Mouse (Mus musculus): Measurements from ENCODE around the gene Scamp3. TPM values are rescaled to one million over a fixed set of nuclear protein-coding genes. Genes with fewer than 3 reads are reported as not detected.
A peak's percentile ranks its signal among the peaks of the same experiment; 100 is the strongest.
"Not testable (repeated sequence)": the region's sequence is repeated elsewhere in the genome, so short reads cannot be mapped to it uniquely, and the experiment has no call there.

The Scamp3 gene
- polyA plus RNA-seq, 1 experiment: 70.9 TPM

DNA sequence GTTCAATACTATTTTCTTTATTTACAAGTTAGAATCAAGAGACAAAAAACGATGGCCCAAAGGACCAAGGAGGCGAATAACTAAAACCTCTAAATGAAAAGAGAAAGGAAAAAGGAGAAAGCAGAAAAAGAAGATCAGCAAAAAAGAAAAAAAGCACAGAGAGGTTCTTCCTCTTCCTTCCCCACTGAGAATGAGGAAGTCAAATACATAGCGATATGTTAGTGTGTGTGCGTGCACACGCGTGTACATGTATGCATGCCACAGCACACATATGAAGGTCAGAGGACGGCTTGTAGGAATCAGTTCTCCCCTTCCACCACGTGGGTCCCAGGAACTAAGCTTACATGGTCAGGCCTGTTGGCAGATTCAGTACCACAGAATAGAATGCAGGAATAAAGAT lies 20.3 kb upstream of the Scamp3 start:
- Histone ChIP-seq H3K27ac (ENCODE audit: control insufficient read depth, insufficient read depth, low read depth, low read length) (no peak overlapping the region), H3K4me3 (ENCODE audit: control insufficient read depth, low read depth, low read length) (no peak overlapping the region), H3K4me1 (ENCODE audit: control insufficient read depth, insufficient read depth, low read length) (peaks cover 9% of the 10 kb centered on the region), H3K27me3 (ENCODE audit: control insufficient read depth, insufficient read depth, low read length) (no peaks in the 10 kb centered on the region), H3K36me3 (ENCODE audit: control insufficient read depth, insufficient read depth, low read length) (no peaks in the 10 kb centered on the region)
- no peak for TF ChIP-seq CTCF (IDR thresholded peaks at IDR 0.05; ENCODE audit: control insufficient read depth, insufficient read depth, insufficient replicate concordance, low read depth, low read length)
- no peak for TF ChIP-seq POLR2A (IDR thresholded peaks at IDR 0.05; ENCODE audit: control insufficient read depth, low read depth, low read length)

DNA sequence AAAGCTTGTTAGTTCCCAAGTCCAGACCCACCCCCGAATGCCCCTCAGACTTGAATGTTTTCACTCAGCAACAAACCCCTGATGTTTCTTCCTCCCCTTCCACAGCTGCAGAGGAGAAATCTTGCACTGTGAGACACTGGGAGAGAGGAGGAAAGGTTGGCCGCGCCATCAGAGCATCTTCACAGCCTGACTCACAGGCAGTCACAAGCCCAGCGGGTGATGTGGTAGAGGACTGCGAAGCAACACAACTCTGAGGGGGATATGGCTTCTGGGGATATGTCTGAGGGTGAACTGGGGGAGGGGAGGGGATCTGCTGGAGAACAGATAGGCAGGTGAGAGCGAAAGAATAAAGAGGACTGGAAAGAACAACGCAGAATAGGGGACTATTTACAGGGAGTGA lies 18.6 kb upstream of the Scamp3 start:
- H3K4me1 ChIP-seq (ENCODE audit: control insufficient read depth, insufficient read depth, low read length): peaks cover 9% of the 10 kb centered on the region
- TF ChIP-seq CTCF (IDR thresholded peaks at IDR 0.05; ENCODE audit: control insufficient read depth, insufficient read depth, insufficient replicate concordance, low read depth, low read length): no peak
- no peak for TF ChIP-seq POLR2A (IDR thresholded peaks at IDR 0.05; ENCODE audit: control insufficient read depth, low read depth, low read length)
- no peaks in the 10 kb centered on the region for H3K27me3 ChIP-seq (ENCODE audit: control insufficient read depth, insufficient read depth, low read length)

DNA sequence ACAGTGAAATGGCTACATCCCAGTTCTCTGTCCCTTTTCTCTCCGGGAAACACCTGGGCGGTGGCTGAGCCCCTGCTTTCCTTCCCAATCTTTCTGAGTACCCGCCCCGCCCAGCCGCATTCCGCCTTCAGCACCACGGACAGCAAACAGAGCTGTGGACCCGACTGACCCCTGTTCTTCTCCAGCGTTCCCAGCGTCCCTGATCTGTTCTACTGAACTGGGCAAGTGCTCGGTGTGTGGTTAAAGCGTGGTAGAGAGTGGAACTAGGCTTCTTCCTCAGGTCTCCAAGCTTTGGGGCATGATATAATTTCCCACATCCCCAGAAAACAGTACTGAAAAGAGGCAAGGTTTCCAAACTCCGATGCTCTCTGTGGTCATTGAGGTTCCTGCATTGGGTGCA lies 18.1 kb upstream of the Scamp3 start:
- Histone ChIP-seq H3K36me3 (ENCODE audit: control insufficient read depth, insufficient read depth, low read length) (no peaks in the 10 kb centered on the region), H3K27ac (ENCODE audit: control insufficient read depth, insufficient read depth, low read depth, low read length) (no peak overlapping the region), H3K27me3 (ENCODE audit: control insufficient read depth, insufficient read depth, low read length) (no peaks in the 10 kb centered on the region), H3K4me1 (ENCODE audit: control insufficient read depth, insufficient read depth, low read length) (peaks cover 13% of the 10 kb centered on the region), H3K4me3 (ENCODE audit: control insufficient read depth, low read depth, low read length) (peak overlapping the region; percentile 69)
- TF ChIP-seq POLR2A (IDR thresholded peaks at IDR 0.05; ENCODE audit: control insufficient read depth, low read depth, low read length) (no peak), CTCF (IDR thresholded peaks at IDR 0.05; ENCODE audit: control insufficient read depth, insufficient read depth, insufficient replicate concordance, low read depth, low read length) (no peak)

More for the DNA sequence above, 18.6 kb upstream of the Scamp3 start:
- H3K27ac ChIP-seq (ENCODE audit: control insufficient read depth, insufficient read depth, low read depth, low read length): no peak overlapping the region
- no peak overlapping the region for H3K4me3 ChIP-seq (ENCODE audit: control insufficient read depth, low read depth, low read length)
- H3K36me3 ChIP-seq (ENCODE audit: control insufficient read depth, insufficient read depth, low read length): no peaks in the 10 kb centered on the region

DNA sequence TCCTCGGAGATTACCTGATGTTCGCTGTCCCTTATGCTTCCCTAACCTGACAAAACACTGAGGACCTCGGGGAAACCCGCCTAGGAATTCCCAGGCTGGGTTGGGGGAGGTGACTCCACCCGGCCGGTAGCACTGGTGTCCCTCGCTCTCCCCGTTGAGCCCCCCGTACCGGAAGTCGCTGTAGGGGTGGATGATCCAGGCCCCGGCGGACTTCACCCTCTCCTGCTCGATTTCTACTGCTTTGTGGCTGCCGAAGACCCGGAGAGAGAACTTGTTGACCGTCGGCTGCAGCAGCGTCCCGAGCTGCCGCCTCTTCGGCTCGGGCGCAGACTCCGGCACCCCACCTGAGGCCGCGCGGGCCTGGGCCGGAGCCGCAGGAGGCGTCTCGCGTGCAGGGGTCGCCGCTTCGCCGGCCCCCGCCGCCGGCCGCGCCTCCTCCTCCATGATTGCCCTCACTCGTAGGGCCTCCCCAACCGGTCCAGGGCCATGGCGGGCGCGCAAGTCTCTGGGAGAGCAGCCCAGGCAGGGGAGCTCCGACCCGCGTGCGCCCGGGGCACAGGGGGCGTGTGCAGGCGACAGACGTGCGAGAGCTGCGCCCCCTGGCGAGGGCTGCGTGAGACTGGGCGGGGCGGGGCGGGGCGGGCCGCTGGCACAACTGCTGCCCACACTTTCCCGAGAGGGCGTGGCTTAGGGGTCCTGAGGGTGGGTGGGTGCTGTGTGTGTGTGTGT lies 17.5 kb upstream of the Scamp3 start, which contains the start of gene Hcn3:
TSS of gene Hcn3 (minus strand) at position 581 of the 729 bp plus-strand sequence.
- Histone ChIP-seq H3K27me3 (ENCODE audit: control insufficient read depth, insufficient read depth, low read length) (no peaks in the 10 kb centered on the region), H3K36me3 (ENCODE audit: control insufficient read depth, insufficient read depth, low read length) (no peaks in the 10 kb centered on the region), H3K27ac (ENCODE audit: control insufficient read depth, insufficient read depth, low read depth, low read length) (no peak within 1 kb of the TSS), H3K4me3 (ENCODE audit: control insufficient read depth, low read depth, low read length) (peak within 1 kb of the TSS; percentile 69), H3K4me1 (ENCODE audit: control insufficient read depth, insufficient read depth, low read length) (peaks cover 13% of the 10 kb centered on the region)
- no peak; the same call in 1 of the 2 replicates for TF ChIP-seq POLR2A (IDR thresholded peaks at IDR 0.05; ENCODE audit: control insufficient read depth, low read depth, low read length)
- peak; percentile 34; the same call in 1 of the 2 replicates for TF ChIP-seq CTCF (IDR thresholded peaks at IDR 0.05; ENCODE audit: control insufficient read depth, insufficient read depth, insufficient replicate concordance, low read depth, low read length)

DNA sequence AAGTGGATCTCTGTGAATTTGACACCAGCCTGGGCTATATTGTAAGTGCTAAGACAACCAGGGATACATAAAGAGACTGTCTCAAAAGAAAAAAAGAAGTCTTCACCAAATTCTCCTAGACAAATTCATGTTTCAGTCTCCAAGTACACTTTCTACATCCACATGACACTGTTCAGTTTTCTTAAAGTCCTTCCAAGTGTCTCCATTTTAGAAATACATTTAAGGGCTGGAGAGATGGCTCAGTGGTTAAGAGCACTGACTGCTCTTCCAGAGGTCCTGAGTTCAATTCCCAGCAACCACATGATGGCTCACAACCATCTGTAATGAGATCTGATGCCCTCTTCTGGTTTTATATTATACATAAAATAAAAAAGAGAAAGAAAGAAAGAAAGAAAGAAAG lies 16.1 kb upstream of the Scamp3 start:
- H3K36me3 ChIP-seq (ENCODE audit: control insufficient read depth, insufficient read depth, low read length); H3K27ac ChIP-seq (ENCODE audit: control insufficient read depth, insufficient read depth, low read depth, low read length); H3K27me3 ChIP-seq (ENCODE audit: control insufficient read depth, insufficient read depth, low read length); H3K4me3 ChIP-seq (ENCODE audit: control insufficient read depth, low read depth, low read length): not testable (repeated sequence)
- H3K4me1 ChIP-seq (ENCODE audit: control insufficient read depth, insufficient read depth, low read length): peaks cover 18% of the 10 kb centered on the region

DNA sequence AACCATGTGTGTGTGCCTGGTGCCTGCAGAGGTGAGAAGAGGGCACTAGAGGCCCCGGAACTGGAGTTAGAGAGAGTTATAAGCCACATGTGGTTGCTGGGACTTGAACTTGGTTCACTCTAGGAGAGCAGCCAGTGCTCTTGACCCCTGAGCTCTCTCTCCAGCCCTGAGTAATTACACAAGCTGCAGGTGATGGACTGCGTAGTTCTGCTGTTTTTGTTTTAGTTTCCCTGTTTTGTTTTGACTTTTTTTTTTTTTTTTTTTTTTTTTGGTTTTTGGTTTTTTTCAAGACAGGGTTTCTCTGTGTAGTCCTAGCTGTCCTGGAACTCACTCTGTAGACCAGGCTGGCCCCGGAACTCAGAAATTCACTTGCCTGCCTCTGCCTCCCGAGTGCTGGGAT lies 15.5 kb upstream of the Scamp3 start:
- no peak overlapping the region for H3K27ac ChIP-seq (ENCODE audit: control insufficient read depth, insufficient read depth, low read depth, low read length)
- TF ChIP-seq POLR2A (IDR thresholded peaks at IDR 0.05; ENCODE audit: control insufficient read depth, low read depth, low read length) (no peak), CTCF (IDR thresholded peaks at IDR 0.05; ENCODE audit: control insufficient read depth, insufficient read depth, insufficient replicate concordance, low read depth, low read length) (no peak)
- H3K4me1 ChIP-seq (ENCODE audit: control insufficient read depth, insufficient read depth, low read length): peaks cover 18% of the 10 kb centered on the region
- H3K36me3 ChIP-seq (ENCODE audit: control insufficient read depth, insufficient read depth, low read length): no peaks in the 10 kb centered on the region
- H3K4me3 ChIP-seq (ENCODE audit: control insufficient read depth, low read depth, low read length): no peak overlapping the region
- no peaks in the 10 kb centered on the region for H3K27me3 ChIP-seq (ENCODE audit: control insufficient read depth, insufficient read depth, low read length)

DNA sequence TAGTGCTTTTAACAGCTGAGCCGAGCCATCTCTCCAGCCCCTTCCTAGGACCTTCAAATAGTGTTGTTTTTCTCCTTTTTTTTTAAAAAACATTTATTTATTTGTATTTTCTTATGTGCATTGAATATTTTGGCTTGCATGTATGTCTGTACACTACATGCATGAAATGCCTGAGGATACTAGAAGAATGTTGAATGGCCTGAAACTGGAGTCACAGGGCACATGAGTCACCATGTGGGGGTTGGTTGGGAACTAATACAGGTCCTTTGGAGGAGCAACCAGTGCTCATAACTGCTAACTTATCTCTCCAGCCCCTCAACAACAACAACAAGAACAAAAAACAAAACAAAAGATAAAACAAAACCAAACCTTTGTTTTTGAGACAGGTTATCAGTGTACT lies 14.2 kb upstream of the Scamp3 start:
- Histone ChIP-seq H3K36me3 (ENCODE audit: control insufficient read depth, insufficient read depth, low read length) (peaks cover 1% of the 10 kb centered on the region; the same call in 1 of the 2 replicates), H3K27me3 (ENCODE audit: control insufficient read depth, insufficient read depth, low read length) (no peaks in the 10 kb centered on the region), H3K4me1 (ENCODE audit: control insufficient read depth, insufficient read depth, low read length) (peaks cover 18% of the 10 kb centered on the region), H3K27ac (ENCODE audit: control insufficient read depth, insufficient read depth, low read depth, low read length) (no peak overlapping the region), H3K4me3 (ENCODE audit: control insufficient read depth, low read depth, low read length) (no peak overlapping the region)
- TF ChIP-seq CTCF (IDR thresholded peaks at IDR 0.05; ENCODE audit: control insufficient read depth, insufficient read depth, insufficient replicate concordance, low read depth, low read length) (no peak), POLR2A (IDR thresholded peaks at IDR 0.05; ENCODE audit: control insufficient read depth, low read depth, low read length) (no peak)
